Mouse (Mus musculus): ENCODE results near the gene S100a6. TPM values are rescaled to one million over a fixed set of nuclear protein-coding genes. Genes with fewer than 3 reads are reported as not detected.

The S100a6 gene
- polyA plus RNA-seq (2015; fragmentation: Illumina TruSeq; extraction: RNeasy Lipid Tissue Mini Kit (QIAGEN cat#74804); ENCODE audit: insufficient read depth, low replicate concordance): 257 TPM

DNA sequence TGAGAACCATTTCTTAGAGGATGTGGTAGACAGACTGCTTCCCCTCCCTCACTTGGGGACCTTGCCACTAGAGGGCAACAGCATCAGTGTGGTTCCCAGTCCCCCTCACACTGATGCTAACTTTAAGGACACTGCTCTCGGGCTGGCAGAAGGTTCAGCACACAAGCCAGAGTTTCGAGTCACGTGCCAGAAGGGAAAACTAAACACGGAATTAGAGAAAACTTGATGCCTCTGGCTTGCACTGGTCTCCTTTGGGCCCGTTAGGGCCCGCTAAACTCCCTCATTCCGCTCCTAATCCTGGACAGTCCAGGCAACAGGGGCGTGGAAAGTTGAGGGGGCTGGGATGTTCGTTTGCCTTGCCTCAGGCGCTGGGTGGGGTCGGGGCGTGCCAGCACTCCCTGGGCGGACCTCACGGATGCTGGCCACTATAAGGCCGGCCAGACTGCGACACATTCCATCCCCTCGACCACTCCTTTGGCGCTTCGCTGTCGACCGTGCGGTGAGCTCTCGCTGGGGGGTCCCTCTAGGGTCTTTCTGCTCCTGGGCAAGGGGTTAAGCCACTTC lies at the start of gene S100a6:
S100a6 (plus strand) TSS at position 155 of the 564 bp plus-strand sequence.

DNA sequence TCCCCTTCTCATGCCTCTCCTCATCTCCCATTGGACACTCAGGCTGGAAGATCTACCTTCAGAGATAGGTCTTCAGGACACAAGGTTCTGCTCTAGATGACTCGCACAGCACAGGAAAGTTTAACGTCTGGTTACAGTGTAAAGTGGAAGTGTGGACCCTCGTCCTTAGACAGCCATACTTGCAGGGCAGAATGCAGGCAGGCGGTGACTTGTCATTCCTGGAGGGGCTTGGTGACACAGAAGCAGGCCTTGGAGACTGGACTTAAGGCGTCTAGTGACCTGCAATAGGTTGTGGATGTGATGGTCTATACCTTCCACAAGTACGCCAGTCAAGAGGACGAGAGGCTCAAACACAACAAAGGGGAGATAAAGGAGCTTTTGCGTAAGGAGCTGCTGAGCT lies 22.7 kb upstream of the S100a6 start, which contains the start of gene S100a2:
S100a2 (plus strand) TSS at position 301 of the 400 bp plus-strand sequence.

DNA sequence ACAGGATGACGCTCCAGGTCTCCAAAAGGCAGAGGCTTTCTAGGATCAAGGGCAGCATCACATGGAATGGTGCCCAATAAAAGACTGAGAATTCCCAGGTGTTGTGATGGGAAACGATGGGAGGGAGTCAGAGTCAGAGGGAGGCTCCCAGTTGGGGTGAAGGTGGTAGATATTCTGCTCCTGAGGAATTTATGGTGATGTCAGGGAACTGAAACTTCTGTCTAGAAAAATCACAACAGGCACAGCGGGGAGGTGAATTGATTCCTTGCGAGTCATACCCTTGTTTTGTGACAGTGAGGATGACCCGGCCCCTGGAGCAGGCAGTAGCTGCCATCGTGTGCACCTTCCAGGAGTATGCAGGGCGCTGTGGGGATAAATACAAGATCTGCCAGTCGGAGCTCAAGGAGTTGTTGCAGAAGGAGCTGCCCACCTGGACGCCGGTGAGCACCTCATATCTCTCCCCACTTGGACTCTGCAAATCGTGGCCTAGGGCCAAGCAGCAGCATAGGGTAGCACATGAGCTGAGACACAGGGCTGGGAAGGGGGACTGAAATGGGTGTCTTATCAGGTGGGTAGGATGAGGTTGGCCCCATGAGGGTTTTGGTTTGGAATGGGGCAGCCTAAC lies 11.1 kb upstream of the S100a6 start, which contains the start of gene Gm42674:
Gm42674 (plus strand) TSS at position 419 of the 625 bp plus-strand sequence.

DNA sequence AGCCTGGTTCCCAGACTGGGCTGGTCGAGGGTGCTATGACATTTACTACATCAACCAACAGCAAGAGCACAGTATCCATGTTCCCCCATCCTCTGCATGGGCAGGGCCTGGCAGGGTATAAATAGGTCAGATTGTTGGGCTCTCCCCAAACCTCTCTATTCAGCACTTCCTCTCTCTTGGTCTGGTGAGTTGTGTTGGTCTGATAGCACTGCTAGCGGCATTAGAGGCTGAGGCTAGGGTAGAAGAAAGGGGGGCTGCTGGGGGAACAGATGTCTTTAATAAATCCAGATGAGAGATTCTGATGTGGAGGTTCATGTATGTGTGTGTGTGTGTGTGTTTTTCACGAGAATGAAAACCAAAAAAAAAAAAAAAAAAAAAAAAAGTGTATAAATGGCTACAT lies 9.1 kb upstream of the S100a6 start, which contains the start of gene S100a4:
S100a4 (plus strand) TSS at position 149 of the 400 bp plus-strand sequence.

DNA sequence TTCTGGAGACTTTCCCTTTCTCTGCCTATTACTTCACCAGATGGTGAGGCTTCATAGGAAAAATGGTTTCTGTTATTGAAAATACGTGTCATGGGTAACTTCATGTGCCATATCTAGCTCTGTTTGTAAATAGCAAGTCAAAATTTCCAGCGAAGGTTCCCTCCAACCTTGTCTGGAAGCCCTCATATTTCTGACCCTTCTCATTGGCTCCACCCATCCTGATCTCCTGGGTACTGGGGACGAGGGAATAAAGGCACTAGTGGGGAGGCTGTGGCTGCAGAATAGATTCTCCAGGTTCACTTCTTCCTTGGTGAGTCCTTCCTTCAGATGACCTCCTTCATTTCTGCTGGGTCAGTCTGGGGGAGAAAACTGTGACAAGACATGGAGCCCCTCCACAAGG lies 4.5 kb upstream of the S100a6 start, which contains the start of gene S100a5:
S100a5 (plus strand) TSS at position 301 of the 400 bp plus-strand sequence.

DNA sequence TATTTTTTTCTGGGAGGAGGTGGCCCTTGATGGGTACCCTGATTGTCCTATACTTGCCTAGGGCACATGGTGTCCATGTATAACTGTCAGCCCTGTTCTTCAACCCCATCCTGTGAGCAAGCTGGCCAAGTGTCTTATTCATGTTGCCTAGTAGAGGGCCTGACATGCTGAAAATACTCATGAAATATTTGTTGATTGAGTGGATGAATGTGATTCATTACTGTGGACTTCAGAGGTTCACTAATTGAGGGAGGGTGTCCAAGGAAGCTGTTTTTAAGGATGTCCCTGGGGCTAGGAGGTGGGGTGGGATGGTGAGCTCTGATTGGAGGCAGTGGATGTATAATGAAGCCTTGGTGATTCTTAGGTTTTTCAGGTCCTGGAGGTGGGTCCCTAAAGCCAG lies 41.0 kb downstream of the S100a6 start, which contains the start of gene S100a7a:
S100a7a (plus strand) TSS at position 301 of the 400 bp plus-strand sequence.

DNA sequence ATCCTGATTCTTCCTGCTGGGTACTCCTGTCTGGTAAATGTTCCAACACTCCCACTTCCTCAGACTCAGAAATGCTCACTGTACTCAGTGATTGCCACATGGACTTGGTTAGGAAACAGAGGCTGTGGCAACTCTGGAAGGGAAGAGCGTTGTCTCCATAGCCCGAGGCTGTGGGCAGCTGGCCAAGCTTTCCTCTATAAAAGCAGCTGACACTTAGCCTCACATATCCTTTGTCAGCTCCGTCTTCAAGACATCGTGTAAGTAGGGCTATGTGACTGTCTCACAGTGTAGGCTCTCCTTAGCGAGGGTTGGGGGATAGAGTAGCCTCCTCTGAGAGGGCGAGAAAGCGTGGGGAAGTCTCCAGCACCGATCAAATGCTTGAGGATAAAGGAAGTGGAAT lies 56.2 kb downstream of the S100a6 start, which contains the start of gene S100a8:
S100a8 (plus strand) TSS at position 133 of the 400 bp plus-strand sequence.

Other genes starting within 250 kb of the S100a6 start
- 3.6 TPM for gene Slc27a3, start 222.9 kb upstream of the S100a6 start, polyA plus RNA-seq (2015; fragmentation: Illumina TruSeq; extraction: RNeasy Lipid Tissue Mini Kit (QIAGEN cat#74804); ENCODE audit: insufficient read depth, low replicate concordance)
- 30.3 TPM for gene Ints3, start 179.3 kb upstream of the S100a6 start, polyA plus RNA-seq (2015; fragmentation: Illumina TruSeq; extraction: RNeasy Lipid Tissue Mini Kit (QIAGEN cat#74804); ENCODE audit: insufficient read depth, low replicate concordance)
- gene Npr1, start 147.0 kb upstream of the S100a6 start, polyA plus RNA-seq (2015; fragmentation: Illumina TruSeq; extraction: RNeasy Lipid Tissue Mini Kit (QIAGEN cat#74804); ENCODE audit: insufficient read depth, low replicate concordance): 11.0 TPM
- 92.2 TPM for gene Ilf2, start 136.8 kb upstream of the S100a6 start, polyA plus RNA-seq (2015; fragmentation: Illumina TruSeq; extraction: RNeasy Lipid Tissue Mini Kit (QIAGEN cat#74804); ENCODE audit: insufficient read depth, low replicate concordance)
- 82.6 TPM for gene Snapin, start 121.8 kb upstream of the S100a6 start, polyA plus RNA-seq (2015; fragmentation: Illumina TruSeq; extraction: RNeasy Lipid Tissue Mini Kit (QIAGEN cat#74804); ENCODE audit: insufficient read depth, low replicate concordance)
- 185 TPM for gene Chtop, start 103.4 kb upstream of the S100a6 start, polyA plus RNA-seq (2015; fragmentation: Illumina TruSeq; extraction: RNeasy Lipid Tissue Mini Kit (QIAGEN cat#74804); ENCODE audit: insufficient read depth, low replicate concordance)
- 21.1 TPM for gene S100a1, start 98.5 kb upstream of the S100a6 start, polyA plus RNA-seq (2015; fragmentation: Illumina TruSeq; extraction: RNeasy Lipid Tissue Mini Kit (QIAGEN cat#74804); ENCODE audit: insufficient read depth, low replicate concordance)
- gene S100a13, start 98.4 kb upstream of the S100a6 start, polyA plus RNA-seq (2015; fragmentation: Illumina TruSeq; extraction: RNeasy Lipid Tissue Mini Kit (QIAGEN cat#74804); ENCODE audit: insufficient read depth, low replicate concordance): 60.2 TPM
- gene S100a14, start 86.0 kb upstream of the S100a6 start, polyA plus RNA-seq (2015; fragmentation: Illumina TruSeq; extraction: RNeasy Lipid Tissue Mini Kit (QIAGEN cat#74804); ENCODE audit: insufficient read depth, low replicate concordance): 0.93 TPM
- 14.6 TPM for gene S100a16, start 75.6 kb upstream of the S100a6 start, polyA plus RNA-seq (2015; fragmentation: Illumina TruSeq; extraction: RNeasy Lipid Tissue Mini Kit (QIAGEN cat#74804); ENCODE audit: insufficient read depth, low replicate concordance)
- 0.79 TPM for gene S100a3, start 52.3 kb upstream of the S100a6 start, polyA plus RNA-seq (2015; fragmentation: Illumina TruSeq; extraction: RNeasy Lipid Tissue Mini Kit (QIAGEN cat#74804); ENCODE audit: insufficient read depth, low replicate concordance)
- not detected for gene S100a2, start 22.6 kb upstream of the S100a6 start, polyA plus RNA-seq (2015; fragmentation: Illumina TruSeq; extraction: RNeasy Lipid Tissue Mini Kit (QIAGEN cat#74804); ENCODE audit: insufficient read depth, low replicate concordance)
- gene Gm42674, start 11.0 kb upstream of the S100a6 start, polyA plus RNA-seq (2015; fragmentation: Illumina TruSeq; extraction: RNeasy Lipid Tissue Mini Kit (QIAGEN cat#74804); ENCODE audit: insufficient read depth, low replicate concordance): not detected
- gene S100a4, start 9.1 kb upstream of the S100a6 start, polyA plus RNA-seq (2015; fragmentation: Illumina TruSeq; extraction: RNeasy Lipid Tissue Mini Kit (QIAGEN cat#74804); ENCODE audit: insufficient read depth, low replicate concordance): 475 TPM
- gene S100a5, start 4.4 kb upstream of the S100a6 start, polyA plus RNA-seq (2015; fragmentation: Illumina TruSeq; extraction: RNeasy Lipid Tissue Mini Kit (QIAGEN cat#74804); ENCODE audit: insufficient read depth, low replicate concordance): not detected
- not detected for gene S100a7a, start 41.1 kb downstream of the S100a6 start, polyA plus RNA-seq (2015; fragmentation: Illumina TruSeq; extraction: RNeasy Lipid Tissue Mini Kit (QIAGEN cat#74804); ENCODE audit: insufficient read depth, low replicate concordance)
- gene S100a8, start 56.1 kb downstream of the S100a6 start, polyA plus RNA-seq (2015; fragmentation: Illumina TruSeq; extraction: RNeasy Lipid Tissue Mini Kit (QIAGEN cat#74804); ENCODE audit: insufficient read depth, low replicate concordance): 428 TPM
- gene S100a9, start 82.8 kb downstream of the S100a6 start, polyA plus RNA-seq (2015; fragmentation: Illumina TruSeq; extraction: RNeasy Lipid Tissue Mini Kit (QIAGEN cat#74804); ENCODE audit: insufficient read depth, low replicate concordance): 552 TPM
- gene Pglyrp4, start 114.0 kb downstream of the S100a6 start, polyA plus RNA-seq (2015; fragmentation: Illumina TruSeq; extraction: RNeasy Lipid Tissue Mini Kit (QIAGEN cat#74804); ENCODE audit: insufficient read depth, low replicate concordance): not detected
- not detected for gene Gm5849, start 165.0 kb downstream of the S100a6 start, polyA plus RNA-seq (2015; fragmentation: Illumina TruSeq; extraction: RNeasy Lipid Tissue Mini Kit (QIAGEN cat#74804); ENCODE audit: insufficient read depth, low replicate concordance)

All from spleen, adult 10 weeks (tissue).